Mouse (Mus musculus): ENCODE measurements around the gene Gab1. TPM values are rescaled to one million over a fixed set of nuclear protein-coding genes. Genes with fewer than 3 reads are reported as not detected.

Gene Gab1
- polyA plus RNA-seq, 1 experiment from 2014 or later = 14.4 TPM

GRCm38 (mm10) chr8:80843744-80844434 is 36.4 kb downstream of the Gab1 start:
- no peaks in the 10 kb centered on the region; the same call in 1 of the 2 replicates for H3K79me2 ChIP-seq (ENCODE audit: inconsistent target)
- no peak overlapping the region for H3K27ac ChIP-seq
- H3K36me3 ChIP-seq (ENCODE audit: inconsistent target) = no peaks in the 10 kb centered on the region
- H3K4me3 ChIP-seq (ENCODE audit: inconsistent target) = no peak overlapping the region
- 91% methylated on average over 9 of the region's 9 CpGs for WGBS (ENCODE audit: missing documents)

DNA sequence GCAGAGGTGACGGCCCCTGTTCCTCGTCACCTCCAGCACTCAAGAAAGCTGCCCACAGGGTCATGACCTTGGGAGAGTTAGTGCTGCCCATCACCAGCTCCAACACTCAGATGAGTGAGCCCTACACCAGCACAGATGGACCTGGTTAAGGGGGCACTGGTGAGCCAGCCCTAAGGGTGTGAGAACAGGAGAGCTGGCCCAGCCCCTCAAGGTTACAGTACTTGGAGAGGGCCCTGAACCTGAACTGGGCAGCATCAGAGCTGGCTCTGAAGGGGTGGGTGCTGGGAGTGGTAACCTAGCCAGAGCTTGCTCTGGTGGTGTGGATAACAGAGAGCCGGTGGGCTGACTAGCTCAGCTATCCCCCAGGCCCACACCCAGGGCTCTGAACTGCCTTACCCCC is 37.8 kb downstream of the Gab1 start:
- 89% methylated on average over 3 of the region's 3 CpGs for WGBS (ENCODE audit: missing documents)
- H3K79me2 ChIP-seq (ENCODE audit: inconsistent target) = no peaks in the 10 kb centered on the region; the same call in 1 of the 2 replicates
- H3K36me3 ChIP-seq (ENCODE audit: inconsistent target) = no peaks in the 10 kb centered on the region
- no peak overlapping the region for H3K4me3 ChIP-seq (ENCODE audit: inconsistent target)
- H3K27ac ChIP-seq = no peak overlapping the region

- Histone ChIP-seq H3K36me3 (ENCODE audit: inconsistent target) (no peaks in the 10 kb centered on the region), H3K27ac (no peak overlapping the region), H3K79me2 (ENCODE audit: inconsistent target) (no peaks in the 10 kb centered on the region; the same call in 1 of the 2 replicates), H3K4me3 (ENCODE audit: inconsistent target) (no peak overlapping the region)
- WGBS (ENCODE audit: missing documents) = 62% methylated on average over 6 of the region's 6 CpGs
These were observed 40.2 kb downstream of the Gab1 start for GRCm38 (mm10) chr8:80840090-80840489.

DNA sequence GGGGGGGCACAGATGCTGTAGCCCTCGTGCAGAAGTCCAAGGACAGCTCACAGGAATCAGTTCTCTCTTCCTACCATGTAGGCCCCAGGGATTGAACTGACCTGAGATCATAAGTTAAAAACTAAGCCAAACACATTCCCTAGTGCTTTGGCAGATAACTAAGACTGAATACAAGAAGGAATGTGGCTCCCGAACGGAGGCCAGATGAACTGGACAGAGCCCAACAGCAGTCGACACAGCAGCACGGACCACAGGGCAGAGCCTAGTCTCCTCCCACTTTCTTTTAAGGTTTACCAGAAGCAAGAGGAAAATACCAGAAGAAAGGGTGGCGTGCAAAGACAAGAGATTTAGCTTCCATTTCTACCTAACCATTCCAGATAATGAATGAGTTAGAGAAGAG is 42.1 kb downstream of the Gab1 start:
- no peak overlapping the region for H3K27ac ChIP-seq
- WGBS (ENCODE audit: missing documents) = 87% methylated on average over 6 of the region's 6 CpGs
- H3K4me3 ChIP-seq (ENCODE audit: inconsistent target) = no peak overlapping the region

GRCm38 (mm10) chr8:80835401-80835800 is 44.9 kb downstream of the Gab1 start:
- Histone ChIP-seq H3K4me3 (ENCODE audit: inconsistent target) (no peak overlapping the region), H3K36me3 (ENCODE audit: inconsistent target) (no peaks in the 10 kb centered on the region), H3K27ac (no peak overlapping the region), H3K79me2 (ENCODE audit: inconsistent target) (no peaks in the 10 kb centered on the region)
- 94% methylated on average over 4 of the region's 6 CpGs for WGBS (ENCODE audit: missing documents)

More for the DNA sequence above, 42.1 kb downstream of the Gab1 start:
- Histone ChIP-seq H3K36me3 (ENCODE audit: inconsistent target) (no peaks in the 10 kb centered on the region), H3K79me2 (ENCODE audit: inconsistent target) (no peaks in the 10 kb centered on the region; the same call in 1 of the 2 replicates)

GRCm38 (mm10) chr8:80834443-80834842 is 45.9 kb downstream of the Gab1 start:
- no peaks in the 10 kb centered on the region for H3K36me3 ChIP-seq (ENCODE audit: inconsistent target)
- no peak overlapping the region for H3K4me3 ChIP-seq (ENCODE audit: inconsistent target)
- no peak overlapping the region for H3K27ac ChIP-seq
- WGBS (ENCODE audit: missing documents) = 74% methylated on average over 4 of the region's 4 CpGs
- no peaks in the 10 kb centered on the region for H3K79me2 ChIP-seq (ENCODE audit: inconsistent target)

- Histone ChIP-seq H3K36me3 (ENCODE audit: inconsistent target) (no peaks in the 10 kb centered on the region), H3K27ac (no peak overlapping the region), H3K79me2 (ENCODE audit: inconsistent target) (no peaks in the 10 kb centered on the region; the same call in 1 of the 2 replicates), H3K4me3 (ENCODE audit: inconsistent target) (no peak overlapping the region)
These were observed 47.8 kb downstream of the Gab1 start for GRCm38 (mm10) chr8:80832534-80832933.

- 88% methylated on average over 5 of the region's 5 CpGs for WGBS (ENCODE audit: missing documents)
- Histone ChIP-seq H3K36me3 (ENCODE audit: inconsistent target) (no peaks in the 10 kb centered on the region), H3K79me2 (ENCODE audit: inconsistent target) (no peaks in the 10 kb centered on the region; the same call in 1 of the 2 replicates), H3K27ac (no peak overlapping the region), H3K4me3 (ENCODE audit: inconsistent target) (no peak overlapping the region)
These were observed 48.3 kb downstream of the Gab1 start for GRCm38 (mm10) chr8:80831876-80832524.

- no peak overlapping the region for H3K27ac ChIP-seq
- WGBS (ENCODE audit: missing documents) = 96% methylated on average over 11 of the region's 11 CpGs
- no peaks in the 10 kb centered on the region; the same call in 1 of the 2 replicates for H3K79me2 ChIP-seq (ENCODE audit: inconsistent target)
- H3K36me3 ChIP-seq (ENCODE audit: inconsistent target) = no peaks in the 10 kb centered on the region
- no peak overlapping the region for H3K4me3 ChIP-seq (ENCODE audit: inconsistent target)
These were observed 49.4 kb downstream of the Gab1 start for GRCm38 (mm10) chr8:80830724-80831566.

GRCm38 (mm10) chr8:80830141-80830540 is 50.2 kb downstream of the Gab1 start:
- H3K79me2 ChIP-seq (ENCODE audit: inconsistent target) = no peaks in the 10 kb centered on the region; the same call in 1 of the 2 replicates
- no peak overlapping the region for H3K4me3 ChIP-seq (ENCODE audit: inconsistent target)
- no peaks in the 10 kb centered on the region for H3K36me3 ChIP-seq (ENCODE audit: inconsistent target)
- H3K27ac ChIP-seq = no peak overlapping the region
- 87% methylated on average over 7 of the region's 7 CpGs for WGBS (ENCODE audit: missing documents)

GRCm38 (mm10) chr8:80826996-80827395 is 53.3 kb downstream of the Gab1 start:
- no peak overlapping the region for H3K27ac ChIP-seq
- no peak overlapping the region for H3K4me3 ChIP-seq (ENCODE audit: inconsistent target)
- WGBS (ENCODE audit: missing documents) = 95% methylated on average over 7 of the region's 7 CpGs
- H3K36me3 ChIP-seq (ENCODE audit: inconsistent target) = no peaks in the 10 kb centered on the region
- no peaks in the 10 kb centered on the region; the same call in 1 of the 2 replicates for H3K79me2 ChIP-seq (ENCODE audit: inconsistent target)

- Histone ChIP-seq H3K79me2 (ENCODE audit: inconsistent target) (no peaks in the 10 kb centered on the region; the same call in 1 of the 2 replicates), H3K27ac (no peak overlapping the region), H3K4me3 (ENCODE audit: inconsistent target) (no peak overlapping the region), H3K36me3 (ENCODE audit: inconsistent target) (no peaks in the 10 kb centered on the region)
- 91% methylated on average over 4 of the region's 4 CpGs for WGBS (ENCODE audit: missing documents)
These were observed 55.2 kb downstream of the Gab1 start for GRCm38 (mm10) chr8:80825136-80825535.

- Histone ChIP-seq H3K27ac (no peak overlapping the region), H3K79me2 (ENCODE audit: inconsistent target) (no peaks in the 10 kb centered on the region; the same call in 1 of the 2 replicates), H3K4me3 (ENCODE audit: inconsistent target) (no peak overlapping the region), H3K36me3 (ENCODE audit: inconsistent target) (no peaks in the 10 kb centered on the region)
- WGBS (ENCODE audit: missing documents) = 91% methylated on average over 5 of the region's 5 CpGs
These were observed 55.9 kb downstream of the Gab1 start for GRCm38 (mm10) chr8:80824426-80824825.

DNA sequence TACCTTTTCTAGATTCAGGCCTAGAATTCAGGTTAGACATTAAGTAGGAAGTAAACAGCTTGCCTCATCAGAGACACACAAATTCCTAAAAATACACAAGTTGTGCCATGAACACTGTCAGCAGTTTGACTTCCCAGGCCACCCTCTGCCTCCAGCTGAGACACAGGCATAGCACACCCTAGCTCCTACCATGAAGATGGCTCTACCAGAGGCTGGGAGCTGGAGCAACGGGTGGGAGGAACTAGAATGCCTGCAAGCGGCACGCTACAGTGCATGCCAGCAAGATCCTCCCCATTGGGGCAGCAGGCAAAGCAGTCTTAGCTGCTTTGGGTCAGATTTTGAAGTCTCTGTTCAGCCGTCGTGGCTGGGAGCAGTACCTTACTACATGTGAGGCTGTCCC is 57.1 kb downstream of the Gab1 start:
- 97% methylated on average over 5 of the region's 5 CpGs for WGBS (ENCODE audit: missing documents)
- Histone ChIP-seq H3K36me3 (ENCODE audit: inconsistent target) (no peaks in the 10 kb centered on the region), H3K27ac (no peak overlapping the region), H3K4me3 (ENCODE audit: inconsistent target) (no peak overlapping the region), H3K79me2 (ENCODE audit: inconsistent target) (no peaks in the 10 kb centered on the region; the same call in 1 of the 2 replicates)
